Mouse (Mus musculus) granulocyte monocyte progenitor cell, adult 5-6 weeks (primary cell): ENCODE data around the gene Mill2. TPM values are rescaled to one million over a fixed set of nuclear protein-coding genes. Genes with fewer than 3 reads are reported as not detected.
A peak's percentile ranks its signal among the peaks of the same experiment; 100 is the strongest.

Source experiments
- ATAC-seq: replicated peaks from 2 replicates; pipeline ENCODE4 v1.8.0; 2016; ENCODE audit warnings: mild to moderate bottlenecking, moderate TSS enrichment, inconsistent platforms; ENCODE audit not compliant: poor library complexity, severe bottlenecking
- total RNA-seq, 2 experiments: library from RNA; stranded (forward) in 1 of 2; stranded (reverse) in 1 of 2; fragments of 200-712, 200-1000 nt in 1 of 2; fragments of >200 nt in 1 of 2; fragmentation: Nextera tagmentation in 1 of 2; gene quantifications; 2 replicates each; pipeline ENCODE4 v1.2.3; 2014 to 2017

Gene Mill2
- total RNA-seq, 2 experiments from 2014 or later = not detected

DNA sequence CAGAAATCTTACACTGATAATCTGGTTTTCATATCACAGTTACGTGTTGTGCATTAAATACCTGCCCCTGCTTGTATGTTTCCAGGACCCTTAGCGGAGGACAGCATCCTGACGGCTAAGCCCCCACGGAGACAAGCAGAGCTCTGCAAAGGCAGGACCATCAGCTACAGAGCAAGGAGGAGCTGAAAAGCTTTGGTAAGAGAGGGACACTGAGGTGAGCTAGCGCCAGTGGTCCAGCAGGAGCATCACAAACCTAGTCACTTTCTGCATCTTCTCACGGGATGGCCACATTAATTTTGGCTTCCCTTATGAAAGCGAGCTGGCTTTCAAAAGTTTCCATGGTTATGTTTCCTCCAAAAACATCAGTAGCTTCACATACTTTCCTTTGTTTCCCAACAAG is 33.0 kb downstream of the Mill2 start:
- 0 out of 2 replicates have a peak, but pooled peaks have one; percentile 30 for ATAC-seq

DNA sequence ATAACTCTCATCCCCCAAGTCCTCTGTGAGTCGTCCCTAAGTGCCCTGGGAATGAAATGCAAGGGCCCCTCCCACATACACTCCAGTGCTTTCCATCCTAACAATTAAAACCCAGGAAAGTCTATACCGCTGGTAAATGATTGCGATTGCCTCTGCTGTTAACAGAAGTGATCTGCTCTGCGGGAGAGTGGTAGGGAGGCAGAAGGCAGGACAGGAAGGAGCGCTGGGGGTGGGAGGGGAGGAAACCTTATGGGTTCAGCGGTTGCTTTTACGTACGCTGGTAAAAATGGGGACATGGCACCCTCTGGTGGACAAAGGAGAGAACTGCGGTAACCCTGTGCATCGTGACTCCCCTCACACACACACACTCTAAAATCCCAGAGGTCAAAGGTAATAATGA is 33.5 kb downstream of the Mill2 start:
- ATAC-seq = peak; percentile 99

DNA sequence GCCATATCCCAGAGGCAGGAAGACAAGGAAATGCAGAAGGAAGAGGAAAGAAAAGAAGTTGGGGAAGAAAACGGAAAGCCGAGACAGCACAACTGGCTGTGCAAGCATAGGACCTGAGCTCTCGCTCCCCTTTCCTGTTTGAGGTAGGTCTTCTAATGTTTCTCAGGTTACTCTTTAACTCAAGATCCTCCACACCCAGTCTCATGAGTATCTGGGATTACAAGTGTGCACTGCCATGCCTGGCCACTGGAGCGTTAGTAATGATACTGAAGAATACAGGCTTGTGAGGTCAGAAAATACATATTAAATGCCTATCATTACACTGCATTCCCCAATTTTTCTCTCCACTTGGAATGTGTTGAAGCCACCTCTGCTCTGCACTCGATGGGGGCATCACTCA is 35.6 kb downstream of the Mill2 start:
- no peak for ATAC-seq

DNA sequence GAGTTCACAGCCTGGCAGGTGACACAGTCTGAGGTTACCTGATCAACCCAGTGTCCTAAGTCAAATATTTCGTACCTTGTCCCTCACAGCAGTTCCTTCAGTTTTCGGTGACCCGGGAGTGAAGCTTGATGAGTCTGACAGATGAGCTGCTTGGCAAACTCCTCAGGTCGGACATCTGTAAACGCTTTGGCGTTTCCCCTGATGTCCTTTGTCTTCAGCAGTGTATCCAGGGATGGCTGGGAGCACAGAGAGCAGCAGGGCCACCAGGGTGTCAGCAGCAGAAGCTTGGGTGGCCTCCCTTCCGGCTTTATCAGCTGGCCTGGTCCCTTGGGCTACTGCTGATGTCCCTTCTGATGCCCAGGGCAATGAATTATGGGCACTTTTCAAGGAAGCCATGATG is 38.9 kb downstream of the Mill2 start:
- no peak for ATAC-seq

DNA sequence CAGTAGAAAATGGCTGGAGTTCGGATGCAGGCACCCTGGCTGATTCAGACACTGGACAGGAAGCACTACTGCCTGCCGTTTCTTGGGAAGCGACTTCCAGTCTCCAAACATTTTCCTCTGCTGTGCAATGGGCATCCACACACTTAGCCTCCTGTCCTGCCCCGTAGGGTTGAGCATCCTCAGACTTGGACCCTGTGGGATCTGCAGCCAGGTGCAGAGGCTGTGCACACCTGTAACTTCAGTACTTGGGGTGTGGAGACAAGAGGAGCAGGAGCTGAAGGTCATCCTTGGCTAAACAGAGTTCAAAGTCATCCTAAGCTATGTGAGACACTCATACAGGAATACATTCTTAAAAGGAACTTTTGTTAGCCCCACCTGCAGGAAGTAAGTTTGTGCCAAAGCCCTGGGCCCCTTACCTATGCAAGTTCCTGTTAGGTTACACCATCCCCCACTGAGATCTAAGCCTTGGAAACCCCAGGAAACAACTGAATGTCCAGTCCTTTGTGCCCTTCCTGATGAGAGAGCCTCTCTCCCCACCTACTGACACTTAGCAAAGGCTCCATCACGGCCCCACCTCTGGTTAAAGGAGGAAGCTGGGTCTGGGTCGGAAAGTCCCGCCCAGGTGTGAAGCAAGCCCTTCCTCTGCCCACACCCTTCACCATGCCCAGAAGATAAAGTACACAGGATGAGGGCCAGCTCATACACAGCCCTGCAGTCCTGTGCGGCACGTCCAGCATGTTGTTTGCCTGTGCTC is 44.4 kb downstream of the Mill2 start:
- peak; percentile 84 for ATAC-seq

DNA sequence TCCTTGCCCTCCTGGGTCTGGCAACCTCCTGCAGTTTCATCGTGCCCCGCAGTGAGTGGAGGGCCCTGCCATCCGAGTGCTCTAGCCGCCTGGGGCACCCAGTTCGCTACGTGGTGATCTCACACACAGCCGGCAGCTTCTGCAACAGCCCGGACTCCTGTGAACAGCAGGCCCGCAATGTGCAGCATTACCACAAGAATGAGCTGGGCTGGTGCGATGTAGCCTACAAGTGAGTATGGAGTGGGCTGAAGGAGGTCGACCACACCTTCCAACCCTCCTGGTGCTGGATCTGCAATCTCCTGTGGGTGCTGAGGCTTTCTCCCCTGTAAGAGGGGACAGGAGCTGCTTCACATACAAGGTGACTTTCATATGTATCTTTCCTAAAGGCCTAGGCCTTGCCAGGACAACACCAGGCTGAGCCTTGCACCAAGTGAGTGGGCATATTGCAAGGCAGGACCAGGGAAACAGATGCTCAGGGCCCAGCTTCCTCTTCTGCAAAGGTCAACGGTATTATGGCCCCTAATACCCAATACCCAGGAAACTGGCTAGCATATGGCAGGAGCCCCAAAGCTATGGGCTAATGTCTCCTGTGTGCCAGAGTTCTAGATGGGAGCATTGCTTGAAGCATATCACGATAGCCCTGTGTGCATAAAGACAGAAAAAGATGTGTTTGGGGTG is 45.1 kb downstream of the Mill2 start:
- peak; percentile 71 for ATAC-seq

DNA sequence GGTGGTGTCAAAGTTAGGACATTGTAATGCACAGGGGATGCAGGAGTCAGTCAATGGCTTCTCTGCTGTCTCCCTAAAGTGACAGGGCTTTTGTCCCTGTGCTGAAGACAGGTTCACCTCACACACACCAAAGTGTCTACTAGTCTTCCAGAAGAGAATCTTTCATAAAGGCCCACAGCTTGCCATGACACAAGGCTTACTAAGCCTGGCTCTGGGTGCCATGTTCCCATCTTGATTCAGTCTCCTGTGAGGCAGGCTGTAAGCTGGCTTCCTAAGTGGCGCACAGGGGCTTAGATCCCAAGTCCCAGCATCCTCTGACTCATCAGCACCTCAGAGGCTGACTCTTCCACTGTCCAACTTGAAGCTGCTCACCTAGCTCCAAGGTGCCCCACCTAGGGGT is 47.2 kb downstream of the Mill2 start:
- ATAC-seq = no peak

DNA sequence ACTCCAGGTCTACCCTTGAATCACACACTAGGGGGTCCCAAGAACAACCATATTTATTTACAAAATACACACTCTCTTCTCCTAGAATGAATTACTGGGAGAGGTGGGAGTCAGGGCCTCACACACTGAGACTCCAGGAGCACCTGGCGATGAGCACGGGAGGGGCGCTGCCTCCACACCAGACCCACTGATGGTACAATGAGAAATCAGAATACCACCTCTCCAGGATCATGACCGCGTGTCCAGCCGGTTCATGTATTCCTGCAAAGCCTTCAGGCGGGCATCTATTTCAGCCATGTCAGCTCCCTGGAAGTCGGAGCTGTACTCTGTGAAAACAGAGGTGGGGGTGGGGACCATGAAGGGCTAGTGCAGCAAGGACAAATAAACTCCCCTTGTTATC is 51.1 kb downstream of the Mill2 start:
- no peak for ATAC-seq

DNA sequence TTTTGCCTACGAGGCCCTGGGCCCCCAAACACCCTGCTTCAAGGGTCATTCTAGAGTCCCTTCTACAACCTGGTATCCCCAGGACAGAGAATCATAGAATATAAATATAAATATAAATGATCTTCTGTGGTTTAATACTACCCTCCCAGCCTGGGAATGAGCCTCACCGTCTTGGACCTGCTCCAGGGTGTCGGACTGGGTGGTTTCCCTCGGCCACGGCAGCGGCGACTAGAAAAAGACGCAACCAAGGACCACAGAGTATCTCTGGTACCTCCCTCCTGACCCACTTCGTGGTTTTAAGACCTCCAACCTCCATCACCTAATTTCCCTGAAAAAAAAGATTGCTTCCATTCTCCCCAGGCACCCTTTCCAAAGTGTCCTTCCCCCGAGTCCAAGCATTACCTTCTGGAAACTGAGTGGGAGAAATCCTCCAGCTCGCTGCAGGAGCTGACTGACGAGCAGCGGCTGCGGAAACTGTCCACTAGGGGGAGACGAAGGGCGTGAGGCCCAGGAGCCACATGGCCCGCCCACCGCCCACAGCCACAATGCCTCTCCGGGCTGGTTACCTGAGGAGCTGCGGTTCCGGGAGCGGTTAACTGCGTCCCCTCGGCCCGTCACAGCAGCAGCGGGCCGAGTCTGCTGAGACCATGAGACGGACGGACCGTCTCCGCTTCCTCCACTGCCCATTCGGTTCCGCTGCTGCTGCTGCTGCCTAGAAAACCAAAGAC is 52.3 kb downstream of the Mill2 start:
- ATAC-seq = peak; percentile 87

DNA sequence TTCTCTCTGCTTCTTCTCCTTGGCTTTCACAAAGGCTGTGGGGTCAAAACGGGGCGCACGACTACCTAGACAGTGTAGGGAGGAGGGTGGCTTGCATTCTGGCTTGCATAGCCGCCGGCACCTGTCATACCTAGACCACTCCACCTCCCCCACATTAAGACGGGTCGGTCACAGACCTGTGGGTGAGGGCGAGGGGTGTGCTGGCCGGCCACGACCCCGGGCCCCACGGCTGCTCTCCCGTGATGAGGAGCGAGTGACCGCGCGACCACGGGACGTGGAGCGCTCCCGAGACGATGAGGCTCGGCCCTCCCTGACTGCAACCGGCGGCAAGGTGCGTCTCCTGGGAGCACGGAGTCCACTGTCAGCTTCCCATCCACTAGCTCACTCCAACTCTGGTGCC is 53.2 kb downstream of the Mill2 start:
- no peak for ATAC-seq

DNA sequence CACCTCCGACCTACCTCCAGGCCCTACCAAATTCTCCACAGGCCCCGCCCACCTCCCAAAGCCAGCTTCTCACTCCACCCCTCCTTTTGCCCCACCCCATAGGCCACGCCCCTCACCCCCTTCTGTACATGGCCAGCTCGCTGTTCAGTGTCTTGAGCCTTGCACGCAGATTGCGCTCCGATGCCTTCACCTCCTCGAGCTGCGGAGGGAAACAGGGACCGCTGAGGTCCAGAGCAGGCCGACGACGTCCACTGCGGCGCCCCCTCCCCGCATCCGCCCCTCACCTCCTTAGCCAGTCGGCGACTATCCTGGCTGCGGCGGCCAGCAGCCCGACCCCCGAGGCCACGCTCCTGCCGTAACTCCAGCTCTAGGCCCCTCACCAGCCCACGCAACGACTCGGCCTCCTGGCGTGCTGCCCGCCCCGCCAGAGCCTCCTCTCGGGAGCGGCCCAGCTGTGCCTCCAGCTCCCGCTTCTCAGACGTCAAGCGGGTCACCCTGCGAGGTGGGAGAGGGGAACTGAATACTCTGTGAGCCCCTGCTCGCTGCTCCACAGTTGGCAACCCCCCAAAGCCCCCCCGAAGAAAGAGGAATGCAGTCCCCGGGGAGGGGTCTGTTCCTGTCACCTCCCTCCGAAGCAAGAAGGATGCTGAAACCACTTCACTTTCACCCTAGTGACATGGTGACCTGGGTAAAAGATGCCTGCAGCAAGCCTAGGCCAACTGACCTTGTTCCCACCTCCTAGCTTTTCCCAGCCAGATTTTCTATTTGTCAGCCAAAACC is 54.1 kb downstream of the Mill2 start:
- peak; percentile 68 for ATAC-seq

DNA sequence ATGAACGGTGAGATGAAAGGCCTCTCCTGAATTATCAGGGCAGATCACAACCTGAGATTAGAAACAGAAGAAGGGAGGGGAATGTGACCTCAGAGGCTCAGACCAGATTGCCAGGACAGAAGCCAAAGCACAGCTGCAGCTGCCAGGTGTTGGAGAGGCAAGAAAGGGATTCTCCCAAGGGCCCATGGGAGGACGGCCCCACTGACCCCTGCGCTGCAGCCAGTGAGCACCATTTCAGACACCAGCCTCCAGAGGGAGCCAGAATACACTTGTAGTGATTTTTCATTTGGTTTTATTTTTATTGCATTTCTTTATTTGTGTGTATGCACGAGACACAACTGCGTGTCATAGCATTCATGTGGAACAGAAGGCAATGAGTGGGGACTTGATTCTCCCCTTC is 56.8 kb downstream of the Mill2 start:
- ATAC-seq = 0 out of 2 replicates have a peak, but pooled peaks have one; percentile 18

DNA sequence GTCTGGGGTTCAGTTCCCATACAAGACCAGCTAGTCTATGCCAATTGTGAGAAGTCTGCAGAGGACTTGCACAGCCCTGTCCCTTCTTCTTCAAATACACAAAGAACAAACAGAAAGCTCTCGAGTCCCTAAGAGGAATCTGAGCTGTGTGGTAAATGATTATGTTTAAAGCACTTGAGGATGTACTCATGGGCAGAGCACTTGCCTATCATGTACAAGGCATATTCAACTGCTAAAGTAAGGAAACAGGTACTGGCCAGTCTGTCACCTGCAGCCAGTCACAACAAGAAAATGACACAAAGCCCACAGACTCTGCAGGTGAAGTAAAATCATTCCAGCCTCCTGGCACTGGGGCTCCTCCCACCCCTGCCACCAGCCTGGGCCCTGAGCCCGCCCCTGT is 60.7 kb downstream of the Mill2 start:
- no peak for ATAC-seq

DNA sequence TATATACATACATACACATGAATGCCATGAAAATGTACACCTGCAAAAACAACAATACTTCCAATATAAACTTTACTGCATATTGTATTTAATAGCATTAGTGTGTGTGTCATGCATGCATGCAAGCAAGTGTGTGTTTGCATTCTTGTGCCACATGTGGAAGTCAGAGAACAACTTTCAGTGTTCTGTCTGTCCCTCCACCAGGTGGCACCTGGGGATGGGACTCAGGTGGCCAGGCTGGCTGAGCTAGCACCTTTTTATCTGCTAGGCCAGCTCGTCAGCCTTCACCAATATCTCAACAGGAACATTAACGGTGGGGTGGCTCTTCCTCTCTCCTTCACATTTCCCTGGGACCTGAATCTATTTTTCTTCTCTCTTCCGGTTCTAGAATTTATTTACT is 62.7 kb downstream of the Mill2 start:
- ATAC-seq = no peak

DNA sequence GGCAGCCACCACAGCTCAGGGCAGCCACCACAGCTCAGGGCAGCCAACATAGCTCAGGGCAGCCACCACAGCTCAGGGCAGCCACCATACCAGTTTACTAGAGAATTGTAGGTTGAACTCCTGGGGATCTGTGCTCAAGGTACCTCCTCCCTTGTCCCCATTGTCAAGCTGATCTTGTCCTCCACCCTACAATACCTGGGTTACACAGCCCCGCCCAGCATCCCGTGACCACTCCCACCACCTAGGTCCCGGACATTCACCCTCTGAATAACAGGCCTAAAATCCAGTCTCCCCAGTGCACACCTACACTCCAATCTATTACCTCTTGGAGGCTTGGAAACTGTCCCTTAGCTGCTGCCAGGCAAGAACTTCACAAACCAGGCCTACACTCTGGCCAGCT is 65.2 kb downstream of the Mill2 start:
- ATAC-seq = no peak

DNA sequence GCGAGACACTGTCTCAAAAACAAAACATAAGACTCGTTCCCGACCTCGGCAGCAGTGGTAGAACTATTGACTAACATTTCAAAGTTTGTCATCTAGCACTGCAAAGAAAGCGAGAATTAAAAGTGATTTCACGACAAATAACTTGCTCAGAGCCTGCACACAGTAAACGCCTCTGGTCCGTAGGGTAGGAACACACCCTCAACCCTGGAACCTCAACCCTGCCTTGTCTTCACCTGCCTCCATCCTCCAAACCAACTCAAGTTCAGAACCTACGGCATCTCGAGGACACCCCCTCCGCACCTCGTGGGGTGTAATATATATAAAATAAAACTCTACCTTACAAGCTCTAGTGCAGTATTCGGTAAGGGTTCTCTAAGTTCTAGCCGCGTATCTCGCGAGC is 70.0 kb downstream of the Mill2 start:
- ATAC-seq = no peak

DNA sequence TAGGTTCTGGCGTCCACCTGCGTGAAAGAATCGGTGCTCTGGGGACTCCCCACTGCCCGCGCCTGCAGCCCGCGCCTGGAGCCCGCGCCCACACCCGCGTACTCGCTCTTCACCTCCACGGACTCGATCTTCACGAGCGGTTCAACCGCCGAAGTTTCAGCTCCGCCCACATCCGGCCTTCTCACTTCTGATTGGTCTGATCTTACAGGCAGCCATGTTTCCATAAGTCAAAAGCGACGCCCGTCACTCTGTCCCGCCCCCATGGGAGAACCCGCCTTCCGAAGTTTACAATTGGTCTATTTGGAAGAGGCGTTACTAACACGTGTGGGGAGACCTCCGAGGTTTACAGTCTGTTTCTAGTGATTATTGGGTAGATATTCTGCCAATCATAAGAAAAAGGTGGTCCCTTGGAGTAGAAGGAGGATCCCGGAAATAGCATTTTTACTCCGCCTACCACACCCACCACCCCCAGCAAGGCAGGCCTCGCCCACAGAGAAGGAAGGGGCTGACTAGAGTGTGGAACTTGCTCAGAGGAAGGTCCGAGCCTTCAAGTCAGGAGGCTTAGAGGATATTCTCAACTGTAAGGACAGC is 70.6 kb downstream of the Mill2 start, which contains the start of gene Ccdc61:
TSS of gene Ccdc61 (minus strand) at position 175 of the 591 bp plus-strand sequence.
- peak; percentile 96 for ATAC-seq
